Mouse (Mus musculus): ENCODE data around the gene Rps26. TPM values are rescaled to one million over a fixed set of nuclear protein-coding genes. Genes with fewer than 3 reads are reported as not detected.
A peak's percentile ranks its signal among the peaks of the same experiment; 100 is the strongest.
"Not testable (repeated sequence)": the region's sequence is repeated elsewhere in the genome, so short reads cannot be mapped to it uniquely, and the experiment has no call there.

The Rps26 gene
- polyA plus RNA-seq, 1 experiment from 2014 or later, result 409 TPM

DNA sequence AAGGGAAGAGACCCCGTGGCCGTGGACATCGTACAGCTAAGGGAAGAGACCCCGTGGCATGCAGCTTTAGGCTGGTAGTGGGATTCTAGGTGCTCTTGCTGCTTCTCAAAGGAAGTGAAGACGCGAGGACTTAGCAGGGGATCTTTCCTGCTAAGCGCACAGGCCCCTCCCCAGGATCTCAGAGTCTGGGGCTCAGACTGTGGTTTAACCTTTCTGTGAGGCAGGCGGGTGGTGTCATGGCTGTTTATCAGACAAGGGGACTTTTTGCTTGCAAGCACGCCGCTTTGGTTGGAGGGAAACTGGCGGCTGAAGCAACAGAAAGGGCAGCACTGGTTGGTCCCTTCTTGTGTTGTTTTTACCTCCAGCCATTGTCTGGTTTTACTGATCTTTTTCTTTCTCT, 10.5 kb upstream of the Rps26 start:
- Histone ChIP-seq H3K4me1 (replicated peaks) (peaks cover 8% of the 10 kb centered on the region), H3K9ac (0 out of 2 replicates have a peak overlapping the region, but pooled peaks have one; percentile 32), H3K4me3 (0 out of 2 replicates have a peak overlapping the region, but pooled peaks have one; percentile 12), H3K4me2 (peak overlapping the region; percentile 30), H3K9me3 (replicated peaks) (no peaks in the 10 kb centered on the region), H3K36me3 (no peaks in the 10 kb centered on the region; the same call in 1 of the 2 replicates), H3K27me3 (no peaks in the 10 kb centered on the region; the same call in 1 of the 2 replicates), H3K27ac (0 out of 2 replicates have a peak overlapping the region, but pooled peaks have one; percentile 1)
- no peak for ATAC-seq (replicated peaks; ENCODE audit: insufficient number of reproducible peaks, insufficient read depth, low FRiP score, low read depth)
- WGBS, result 20% methylated on average over 11 of the region's 11 CpGs

DNA sequence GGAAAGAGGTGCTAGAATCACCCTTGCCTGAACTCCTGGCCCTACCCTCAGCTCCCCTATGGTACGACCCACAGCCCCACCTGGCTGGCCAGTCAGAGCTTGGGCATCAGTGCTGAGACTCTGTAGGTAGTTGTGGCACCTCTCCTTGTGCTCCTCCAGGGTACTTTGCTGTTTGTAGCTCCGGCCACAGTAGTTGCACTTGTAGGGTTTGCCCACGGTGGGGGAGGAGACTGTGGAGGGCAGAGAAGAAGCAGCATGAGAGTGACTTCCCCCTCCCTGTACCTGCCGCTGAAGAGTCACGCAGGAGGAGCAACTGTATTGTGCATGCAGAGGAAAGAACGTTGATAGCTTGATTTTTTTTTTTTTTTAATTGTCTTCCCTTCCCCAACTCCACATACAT, 10.0 kb upstream of the Rps26 start:
- Histone ChIP-seq H3K27ac (no peak overlapping the region), H3K36me3 (no peaks in the 10 kb centered on the region; the same call in 1 of the 2 replicates), H3K9ac (no peak overlapping the region), H3K4me2 (peak overlapping the region; percentile 30; the same call in 1 of the 2 replicates), H3K4me1 (replicated peaks) (peaks cover 4% of the 10 kb centered on the region; the same call in 1 of the 2 replicates), H3K4me3 (no peak overlapping the region), H3K27me3 (no peaks in the 10 kb centered on the region; the same call in 1 of the 2 replicates), H3K9me3 (replicated peaks) (no peaks in the 10 kb centered on the region)
- 51% methylated on average over 6 of the region's 6 CpGs for WGBS
- ATAC-seq (replicated peaks; ENCODE audit: insufficient number of reproducible peaks, insufficient read depth, low FRiP score, low read depth), result no peak

GRCm38 (mm10) chr10:128635697-128636096, 9.2 kb upstream of the Rps26 start:
- H3K4me1 ChIP-seq (replicated peaks), result peaks cover 4% of the 10 kb centered on the region; the same call in 1 of the 2 replicates
- no peak overlapping the region for H3K4me3 ChIP-seq
- H3K4me2 ChIP-seq, result no peak overlapping the region
- no peak overlapping the region for H3K27ac ChIP-seq
- no peaks in the 10 kb centered on the region; the same call in 1 of the 2 replicates for H3K36me3 ChIP-seq
- no peak overlapping the region for H3K9ac ChIP-seq
- WGBS, result 92% methylated on average over 13 of the region's 13 CpGs
- H3K9me3 ChIP-seq (replicated peaks), result no peaks in the 10 kb centered on the region
- ATAC-seq (replicated peaks; ENCODE audit: insufficient number of reproducible peaks, insufficient read depth, low FRiP score, low read depth), result no peak
- H3K27me3 ChIP-seq, result no peaks in the 10 kb centered on the region; the same call in 1 of the 2 replicates

GRCm38 (mm10) chr10:128631571-128631970, 5.0 kb upstream of the Rps26 start:
- 36% methylated on average over 6 of the region's 6 CpGs for WGBS
- no peaks in the 10 kb centered on the region; the same call in 1 of the 2 replicates for H3K27me3 ChIP-seq
- H3K4me1 ChIP-seq (replicated peaks), result no peaks in the 10 kb centered on the region
- no peaks in the 10 kb centered on the region; the same call in 1 of the 2 replicates for H3K36me3 ChIP-seq
- no peaks in the 10 kb centered on the region for H3K9me3 ChIP-seq (replicated peaks)
- H3K4me2 ChIP-seq, result no peak overlapping the region
- H3K4me3 ChIP-seq, result no peak overlapping the region
- no peak overlapping the region for H3K27ac ChIP-seq
- ATAC-seq (replicated peaks; ENCODE audit: insufficient number of reproducible peaks, insufficient read depth, low FRiP score, low read depth), result no peak
- H3K9ac ChIP-seq, result no peak overlapping the region

DNA sequence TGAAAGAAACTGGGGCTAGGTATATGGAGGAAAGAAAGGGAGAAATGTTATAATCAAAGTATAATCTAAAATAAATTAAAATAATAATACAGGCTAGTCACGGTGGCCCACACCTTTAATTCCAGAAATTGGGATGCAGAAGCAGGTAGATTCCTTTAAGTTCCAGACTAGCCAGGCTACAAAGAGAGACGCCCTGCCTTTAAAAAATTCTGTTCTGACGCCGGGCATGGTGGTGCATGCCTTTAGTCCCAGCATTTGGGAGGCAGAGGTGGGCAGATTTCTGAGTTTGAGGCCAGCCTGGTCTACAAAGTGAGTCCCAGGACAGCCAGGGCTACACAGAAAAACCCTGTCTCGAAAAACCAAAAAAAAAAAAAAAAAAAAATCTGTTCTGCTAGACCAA, 3.8 kb upstream of the Rps26 start:
- WGBS, result 81% methylated on average over 5 of the region's 5 CpGs
- not testable (repeated sequence) for ATAC-seq (replicated peaks; ENCODE audit: insufficient number of reproducible peaks, insufficient read depth, low FRiP score, low read depth); H3K27me3 ChIP-seq

DNA sequence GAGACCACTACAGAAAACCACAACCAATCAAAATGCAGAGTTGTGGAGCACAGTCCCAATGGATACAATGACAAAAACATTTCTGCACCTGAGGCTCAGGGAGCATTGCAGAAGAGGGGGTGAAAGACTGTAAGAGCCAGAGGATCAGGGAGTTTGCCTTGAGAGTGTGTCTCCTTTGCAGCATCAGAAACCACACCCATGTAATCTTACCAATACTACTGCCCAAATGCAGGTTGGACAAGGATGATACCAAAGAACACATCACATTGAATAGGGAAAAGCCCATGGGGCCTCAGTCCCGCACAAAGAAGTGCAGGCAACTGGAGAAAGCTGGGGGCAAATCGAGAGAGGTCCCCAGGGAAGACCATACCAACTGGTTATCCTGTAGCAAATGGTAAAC, 3.2 kb upstream of the Rps26 start:
- Histone ChIP-seq H3K9ac (no peak overlapping the region), H3K4me2 (no peak overlapping the region), H3K36me3 (peaks cover 7% of the 10 kb centered on the region), H3K4me3 (no peak overlapping the region), H3K9me3 (replicated peaks) (no peaks in the 10 kb centered on the region), H3K27ac (no peak overlapping the region), H3K4me1 (replicated peaks) (peaks cover 6% of the 10 kb centered on the region), H3K27me3 (no peaks in the 10 kb centered on the region; the same call in 1 of the 2 replicates)
- no peak for ATAC-seq (replicated peaks; ENCODE audit: insufficient number of reproducible peaks, insufficient read depth, low FRiP score, low read depth)
- WGBS, result 78% methylated on average over 2 of the region's 2 CpGs

More for the DNA sequence above, 3.8 kb upstream of the Rps26 start:
- H3K9ac ChIP-seq; H3K36me3 ChIP-seq; H3K4me3 ChIP-seq; H3K4me1 ChIP-seq (replicated peaks); H3K4me2 ChIP-seq; H3K9me3 ChIP-seq (replicated peaks); H3K27ac ChIP-seq: not testable (repeated sequence)

DNA sequence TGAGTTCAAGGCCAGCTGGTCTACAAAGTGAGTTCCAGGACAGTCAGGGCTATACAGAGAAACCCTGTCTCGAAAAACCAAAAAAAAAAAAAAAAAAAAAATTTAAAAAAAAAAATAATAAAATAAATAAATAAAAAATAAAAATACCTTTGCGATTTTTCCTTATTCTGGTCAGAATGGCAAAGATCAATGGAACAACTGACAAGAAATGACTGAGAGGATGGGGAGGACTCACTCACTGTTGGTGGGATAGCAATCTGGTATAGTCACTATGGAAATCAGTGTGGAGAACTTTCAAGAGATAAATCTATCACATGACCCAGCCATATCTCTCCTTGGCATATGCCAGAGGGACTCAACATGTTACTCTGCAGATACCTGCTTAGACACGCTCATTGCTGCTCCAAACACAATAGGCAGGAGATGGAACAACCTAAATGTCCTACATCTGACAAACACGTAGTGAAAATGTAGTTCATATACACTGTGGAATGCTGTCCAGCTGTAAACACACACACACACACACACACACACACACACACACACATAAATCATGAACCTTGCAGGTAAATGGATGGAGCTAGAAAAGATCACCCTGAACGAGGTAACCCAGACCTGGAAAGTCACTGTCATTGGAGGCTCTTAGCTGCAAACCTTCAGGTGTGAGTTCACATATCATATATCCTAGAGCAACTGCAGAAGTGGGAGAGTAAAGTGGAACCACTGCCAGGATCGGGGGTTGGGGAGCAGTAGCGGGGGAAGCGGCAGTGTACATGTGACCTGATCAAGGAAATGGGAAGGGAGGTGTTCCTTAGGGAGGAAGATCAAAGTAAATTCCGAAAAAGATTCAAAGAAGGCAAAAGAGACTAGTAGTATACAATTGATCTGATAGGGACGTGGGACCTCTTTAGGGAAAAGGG, 1.1 kb upstream of the Rps26 start:
- peaks cover 23% of the 10 kb centered on the region for H3K36me3 ChIP-seq
- no peak for ATAC-seq (replicated peaks; ENCODE audit: insufficient number of reproducible peaks, insufficient read depth, low FRiP score, low read depth)

DNA sequence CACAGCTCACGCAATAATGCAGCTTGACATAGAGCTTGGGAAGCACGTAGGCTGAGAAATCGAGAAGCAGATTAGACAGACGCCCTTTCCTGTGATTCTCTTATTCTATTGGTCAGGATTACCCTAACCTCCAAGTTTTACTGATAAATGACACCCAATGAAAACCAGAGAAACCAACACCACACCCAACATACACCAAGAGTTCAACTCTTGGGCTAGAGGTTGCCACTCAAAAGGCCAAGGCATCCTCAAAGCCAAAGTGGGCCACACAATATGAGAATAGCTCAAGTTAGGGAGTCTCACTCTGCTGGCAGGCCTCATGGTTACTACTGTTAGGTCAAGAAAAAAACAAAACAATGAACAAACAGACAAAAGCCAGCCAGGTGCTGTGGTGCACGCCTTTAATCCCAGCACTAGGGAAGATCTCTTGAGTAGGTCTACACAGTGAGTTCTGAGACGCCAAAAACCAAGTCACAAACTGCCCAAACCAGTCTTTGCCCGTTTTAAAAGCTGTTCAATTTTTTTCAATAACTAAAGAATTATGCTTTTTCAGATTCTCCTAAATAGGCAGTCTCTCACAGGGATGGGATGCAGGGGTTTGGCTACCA, 1.2 kb downstream of the Rps26 start:
- no peak for ATAC-seq (replicated peaks; ENCODE audit: insufficient number of reproducible peaks, insufficient read depth, low FRiP score, low read depth)
- 34% methylated on average over 7 of the region's 7 CpGs for WGBS
- peak overlapping the region; percentile 69 for H3K27ac ChIP-seq

More for the DNA sequence above, 1.1 kb upstream of the Rps26 start:
- Histone ChIP-seq H3K27ac (no peak overlapping the region), H3K9me3 (replicated peaks) (no peaks in the 10 kb centered on the region), H3K4me1 (replicated peaks) (peaks cover 6% of the 10 kb centered on the region), H3K9ac (no peak overlapping the region), H3K27me3 (no peaks in the 10 kb centered on the region), H3K4me2 (no peak overlapping the region), H3K4me3 (no peak overlapping the region)
- WGBS, result 75% methylated on average over 10 of the region's 10 CpGs

GRCm38 (mm10) chr10:128623106-128623613, 3.4 kb downstream of the Rps26 start:
- not testable (repeated sequence) for H3K4me3 ChIP-seq; H3K9ac ChIP-seq; H3K27ac ChIP-seq; H3K4me1 ChIP-seq (replicated peaks); H3K27me3 ChIP-seq; H3K9me3 ChIP-seq (replicated peaks); H3K4me2 ChIP-seq; ATAC-seq (replicated peaks; ENCODE audit: insufficient number of reproducible peaks, insufficient read depth, low FRiP score, low read depth)
- 81% methylated on average over 4 of the region's 4 CpGs for WGBS
- peaks cover 23% of the 10 kb centered on the region for H3K36me3 ChIP-seq

More for the DNA sequence above, 1.2 kb downstream of the Rps26 start:
- Histone ChIP-seq H3K27me3 (no peaks in the 10 kb centered on the region), H3K9ac (peak overlapping the region; percentile 95), H3K4me2 (peak overlapping the region; percentile 81), H3K36me3 (peaks cover 23% of the 10 kb centered on the region), H3K9me3 (replicated peaks) (no peaks in the 10 kb centered on the region), H3K4me1 (replicated peaks) (peaks cover 6% of the 10 kb centered on the region), H3K4me3 (peak overlapping the region; percentile 78)

DNA sequence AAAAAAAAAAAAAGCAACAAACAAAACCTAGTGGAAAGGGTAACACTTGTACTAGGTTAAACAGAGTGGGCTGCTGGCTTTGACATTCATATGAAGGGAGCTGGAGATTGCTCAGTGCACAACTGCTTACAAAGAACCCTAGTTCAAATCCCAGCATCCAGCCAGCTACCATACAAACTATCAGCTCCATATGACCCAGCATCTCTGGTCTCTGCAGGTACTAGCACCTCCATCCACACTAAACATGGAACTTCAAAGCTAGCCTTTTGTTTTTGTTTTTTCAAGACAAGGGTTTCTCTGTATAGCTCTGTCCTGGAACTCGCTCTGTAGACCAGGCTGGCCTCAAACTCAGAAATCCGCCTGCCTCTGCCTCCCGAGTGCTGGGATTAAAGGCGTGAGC, 3.8 kb downstream of the Rps26 start:
- 77% methylated on average over 4 of the region's 4 CpGs for WGBS
- Histone ChIP-seq H3K27me3 (no peaks in the 10 kb centered on the region), H3K4me2 (no peak overlapping the region), H3K4me3 (no peak overlapping the region), H3K9me3 (replicated peaks) (no peaks in the 10 kb centered on the region), H3K4me1 (replicated peaks) (peaks cover 6% of the 10 kb centered on the region), H3K9ac (no peak overlapping the region), H3K27ac (no peak overlapping the region), H3K36me3 (peaks cover 23% of the 10 kb centered on the region)
- ATAC-seq (replicated peaks; ENCODE audit: insufficient number of reproducible peaks, insufficient read depth, low FRiP score, low read depth), result no peak

GRCm38 (mm10) chr10:128621986-128622520, 4.5 kb downstream of the Rps26 start:
- Histone ChIP-seq H3K4me2 (no peak overlapping the region), H3K9me3 (replicated peaks) (no peaks in the 10 kb centered on the region), H3K4me3 (no peak overlapping the region), H3K27me3 (no peaks in the 10 kb centered on the region), H3K36me3 (peaks cover 23% of the 10 kb centered on the region), H3K4me1 (replicated peaks) (peaks cover 6% of the 10 kb centered on the region), H3K9ac (no peak overlapping the region), H3K27ac (no peak overlapping the region)
- WGBS, result 78% methylated on average over 3 of the region's 3 CpGs
- ATAC-seq (replicated peaks; ENCODE audit: insufficient number of reproducible peaks, insufficient read depth, low FRiP score, low read depth), result no peak

All from heart, embryonic 15.5 days (tissue).